Mouse (Mus musculus): ENCODE measurements around the gene Cldn19. TPM values are rescaled to one million over a fixed set of nuclear protein-coding genes. Genes with fewer than 3 reads are reported as not detected.

Cldn19 gene
- polyA plus RNA-seq, 1 experiment from 2014 or later: 1.3 TPM

- Histone ChIP-seq H3K27ac (peak overlapping the region; percentile 64), H3K9me3 (no peaks in the 10 kb centered on the region), H3K4me1 (replicated peaks) (peaks cover 8% of the 10 kb centered on the region), H3K4me3 (replicated peaks) (no peak overlapping the region), H3K9ac (replicated peaks) (no peak overlapping the region), H3K27me3 (no peaks in the 10 kb centered on the region), H3K4me2 (replicated peaks) (no peak overlapping the region), H3K36me3 (peaks cover 57% of the 10 kb centered on the region)
- 37% methylated on average over 12 of the region's 12 CpGs for WGBS
- ATAC-seq: peak; percentile 65
Observed at GRCm38 (mm10) chr4:119239181-119239682, 16.0 kb upstream of the Cldn19 start.

- H3K9me3 ChIP-seq: no peaks in the 10 kb centered on the region
- H3K4me3 ChIP-seq (replicated peaks): no peak overlapping the region
- no peak for ATAC-seq
- no peak overlapping the region for H3K4me2 ChIP-seq (replicated peaks)
- no peak overlapping the region for H3K9ac ChIP-seq (replicated peaks)
- peaks cover 75% of the 10 kb centered on the region for H3K36me3 ChIP-seq
- H3K27me3 ChIP-seq: no peaks in the 10 kb centered on the region
- peaks cover 6% of the 10 kb centered on the region; the same call in 1 of the 2 replicates for H3K4me1 ChIP-seq (replicated peaks)
- no peak overlapping the region for H3K27ac ChIP-seq
- 90% methylated on average over 14 of the region's 14 CpGs for whole genome bisulfite sequencing
Observed at GRCm38 (mm10) chr4:119241664-119242063, 13.6 kb upstream of the Cldn19 start.

- H3K9me3 ChIP-seq: no peaks in the 10 kb centered on the region
- 93% methylated on average over 12 of the region's 12 CpGs for WGBS
- H3K27ac ChIP-seq: no peak overlapping the region
- H3K4me3 ChIP-seq (replicated peaks): no peak overlapping the region
- peaks cover 12% of the 10 kb centered on the region for H3K4me1 ChIP-seq (replicated peaks)
- H3K4me2 ChIP-seq (replicated peaks): no peak overlapping the region
- no peak overlapping the region for H3K9ac ChIP-seq (replicated peaks)
- H3K36me3 ChIP-seq: peaks cover 69% of the 10 kb centered on the region
- H3K27me3 ChIP-seq: no peaks in the 10 kb centered on the region
- ATAC-seq: no peak
Observed at GRCm38 (mm10) chr4:119242571-119242970, 12.6 kb upstream of the Cldn19 start.

- Histone ChIP-seq H3K27ac (no peak overlapping the region), H3K4me2 (replicated peaks) (no peak overlapping the region), H3K9ac (replicated peaks) (no peak overlapping the region), H3K27me3 (no peaks in the 10 kb centered on the region), H3K4me3 (replicated peaks) (no peak overlapping the region), H3K36me3 (peaks cover 66% of the 10 kb centered on the region), H3K4me1 (replicated peaks) (peaks cover 17% of the 10 kb centered on the region), H3K9me3 (no peaks in the 10 kb centered on the region)
- 83% methylated on average over 22 of the region's 22 CpGs for WGBS
- ATAC-seq: no peak
Observed at GRCm38 (mm10) chr4:119244468-119245240, 10.6 kb upstream of the Cldn19 start.

GRCm38 (mm10) chr4:119245556-119245955, 9.7 kb upstream of the Cldn19 start:
- ATAC-seq: no peak
- WGBS: 81% methylated on average over 7 of the region's 7 CpGs
- no peak overlapping the region for H3K4me3 ChIP-seq (replicated peaks)
- no peaks in the 10 kb centered on the region for H3K27me3 ChIP-seq
- H3K4me2 ChIP-seq (replicated peaks): no peak overlapping the region
- H3K9me3 ChIP-seq: no peaks in the 10 kb centered on the region
- no peak overlapping the region; the same call in 1 of the 2 replicates for H3K27ac ChIP-seq
- no peak overlapping the region for H3K9ac ChIP-seq (replicated peaks)
- peaks cover 17% of the 10 kb centered on the region for H3K4me1 ChIP-seq (replicated peaks)
- H3K36me3 ChIP-seq: peaks cover 65% of the 10 kb centered on the region

- no peak overlapping the region for H3K4me2 ChIP-seq (replicated peaks)
- H3K4me3 ChIP-seq (replicated peaks): no peak overlapping the region
- H3K4me1 ChIP-seq (replicated peaks): peaks cover 17% of the 10 kb centered on the region
- no peaks in the 10 kb centered on the region for H3K27me3 ChIP-seq
- H3K9me3 ChIP-seq: no peaks in the 10 kb centered on the region
- no peak overlapping the region; the same call in 1 of the 2 replicates for H3K27ac ChIP-seq
- H3K36me3 ChIP-seq: peaks cover 61% of the 10 kb centered on the region
- ATAC-seq: no peak
- 79% methylated on average over 9 of the region's 9 CpGs for WGBS
- H3K9ac ChIP-seq (replicated peaks): no peak overlapping the region
Observed at GRCm38 (mm10) chr4:119245961-119246360, 9.3 kb upstream of the Cldn19 start.

- no peak for ATAC-seq
- peaks cover 53% of the 10 kb centered on the region for H3K36me3 ChIP-seq
- 78% methylated on average over 14 of the region's 14 CpGs for WGBS
- H3K27me3 ChIP-seq: no peaks in the 10 kb centered on the region
- H3K9ac ChIP-seq (replicated peaks): no peak overlapping the region
- peaks cover 17% of the 10 kb centered on the region for H3K4me1 ChIP-seq (replicated peaks)
- H3K4me2 ChIP-seq (replicated peaks): no peak overlapping the region
- H3K27ac ChIP-seq: peak overlapping the region; percentile 30; the same call in 1 of the 2 replicates
- no peak overlapping the region for H3K4me3 ChIP-seq (replicated peaks)
- H3K9me3 ChIP-seq: no peaks in the 10 kb centered on the region
Observed at GRCm38 (mm10) chr4:119246688-119247225, 8.5 kb upstream of the Cldn19 start.

GRCm38 (mm10) chr4:119247462-119248235, 7.6 kb upstream of the Cldn19 start:
- ATAC-seq: peak; percentile 83
- WGBS: 22% methylated on average over 13 of the region's 13 CpGs
- no peak overlapping the region for H3K4me2 ChIP-seq (replicated peaks)
- H3K27me3 ChIP-seq: no peaks in the 10 kb centered on the region
- no peak overlapping the region for H3K4me3 ChIP-seq (replicated peaks)
- peaks cover 44% of the 10 kb centered on the region for H3K36me3 ChIP-seq
- no peak overlapping the region for H3K9ac ChIP-seq (replicated peaks)
- H3K9me3 ChIP-seq: no peaks in the 10 kb centered on the region
- H3K27ac ChIP-seq: peak overlapping the region; percentile 61
- peaks cover 17% of the 10 kb centered on the region for H3K4me1 ChIP-seq (replicated peaks)

- Histone ChIP-seq H3K27ac (no peak overlapping the region), H3K4me2 (replicated peaks) (no peak overlapping the region), H3K27me3 (no peaks in the 10 kb centered on the region), H3K36me3 (peaks cover 36% of the 10 kb centered on the region), H3K9me3 (no peaks in the 10 kb centered on the region), H3K9ac (replicated peaks) (no peak overlapping the region), H3K4me1 (replicated peaks) (peaks cover 17% of the 10 kb centered on the region), H3K4me3 (replicated peaks) (no peak overlapping the region)
- WGBS: 82% methylated on average over 11 of the region's 11 CpGs
- ATAC-seq: no peak
Observed at GRCm38 (mm10) chr4:119248407-119248965, 6.7 kb upstream of the Cldn19 start.

- H3K4me3 ChIP-seq (replicated peaks): no peak overlapping the region
- H3K36me3 ChIP-seq: peaks cover 4% of the 10 kb centered on the region
- H3K4me1 ChIP-seq (replicated peaks): peaks cover 36% of the 10 kb centered on the region
- no peak overlapping the region for H3K4me2 ChIP-seq (replicated peaks)
- no peak overlapping the region for H3K27ac ChIP-seq
- 78% methylated on average over 7 of the region's 7 CpGs for WGBS
- H3K9me3 ChIP-seq: no peaks in the 10 kb centered on the region
- ATAC-seq: no peak
- no peak overlapping the region for H3K9ac ChIP-seq (replicated peaks)
- H3K27me3 ChIP-seq: no peaks in the 10 kb centered on the region
Observed at GRCm38 (mm10) chr4:119252025-119252808, 3.0 kb upstream of the Cldn19 start.

GRCm38 (mm10) chr4:119254012-119254618, 1.1 kb upstream of the Cldn19 start:
- Histone ChIP-seq H3K9me3 (no peaks in the 10 kb centered on the region), H3K9ac (replicated peaks) (peak overlapping the region; percentile 52), H3K27ac (peak overlapping the region; percentile 80), H3K4me2 (replicated peaks) (no peak overlapping the region), H3K36me3 (no peaks in the 10 kb centered on the region), H3K4me3 (replicated peaks) (no peak overlapping the region), H3K27me3 (no peaks in the 10 kb centered on the region), H3K4me1 (replicated peaks) (peaks cover 22% of the 10 kb centered on the region)
- ATAC-seq: peak; percentile 79
- 16% methylated on average over 9 of the region's 9 CpGs for WGBS
